Mouse (Mus musculus) MEL (cell line): Measurements from ENCODE around the gene Hpse2. TPM values are rescaled to one million over a fixed set of nuclear protein-coding genes. Genes with fewer than 3 reads are reported as not detected.

ENCODE experiments used
- DNase-seq: peaks from one replicate; pipeline ENCODE4 v3.0.0; 2011; ENCODE audit warnings: low read depth, low spot score
- H3K27ac ChIP-seq: 2 replicates; pipeline ENCODE4 v1.5.1; 2012; ENCODE audit warnings: low read depth, mild to moderate bottlenecking, control low read depth, low read length, moderate library complexity; ENCODE audit not compliant: control insufficient read depth
- H3K27me3 ChIP-seq, 2 experiments: fragments of 150-350 bp in 1 of 2; sonication (generic) in 1 of 2; 2 replicates each; pipeline ENCODE4 v1.6.1; 2012; ENCODE audit warnings: low read length in 2 of 2, mild to moderate bottlenecking in 2 of 2, improper control_type of control experiment in 1 of 2, moderate library complexity in 1 of 2; ENCODE audit not compliant: insufficient read depth in 2 of 2, control insufficient read depth in 1 of 2
- H3K36me3 ChIP-seq, 2 experiments: 2 replicates each; pipeline ENCODE4 v1.6.1; 2012 to 2014; ENCODE audit warnings: low read length in 2 of 2, improper control_type of control experiment in 1 of 2, inconsistent platforms in 1 of 2, mild to moderate bottlenecking in 1 of 2; ENCODE audit not compliant: insufficient read depth in 2 of 2, control insufficient read depth in 1 of 2
- H3K4me1 ChIP-seq, 2 experiments: fragments of 150-350 bp in 1 of 2; sonication (generic) in 1 of 2; 2 replicates each; pipeline ENCODE4 v1.6.1; 2012; ENCODE audit warnings: low read length in 2 of 2, improper control_type of control experiment in 1 of 2, mild to moderate bottlenecking in 1 of 2; ENCODE audit not compliant: insufficient read depth in 2 of 2, control insufficient read depth in 1 of 2
- H3K4me3 ChIP-seq, 2 experiments: fragments of 150-350 bp in 1 of 2; sonication (generic) in 1 of 2; 2 replicates each; pipeline ENCODE4 v1.5.1; 2012; ENCODE audit warnings: low read depth in 2 of 2, low read length in 2 of 2, mild to moderate bottlenecking in 2 of 2, moderate library complexity in 2 of 2, control low read depth in 1 of 2, improper control_type of control experiment in 1 of 2; ENCODE audit not compliant: control insufficient read depth in 1 of 2, insufficient read depth in 1 of 2
- H3K79me2 ChIP-seq: 2 replicates; pipeline ENCODE4 v1.6.1; 2012; ENCODE audit warnings: mild to moderate bottlenecking, low read length, moderate library complexity; ENCODE audit not compliant: control insufficient read depth, poor library complexity, insufficient read depth
- H3K9ac ChIP-seq: 2 replicates; pipeline ENCODE4 v1.6.1; 2012; ENCODE audit warnings: low read depth, mild to moderate bottlenecking, control low read depth, low read length, moderate library complexity; ENCODE audit not compliant: control insufficient read depth, poor library complexity, severe bottlenecking
- H3K9me3 ChIP-seq: fragments of 150-350 bp; sonication (generic); replicated peaks from 2 replicates; pipeline ENCODE4 v1.6.1; 2012; ENCODE audit warnings: mild to moderate bottlenecking, low read length, improper control_type of control experiment, moderate library complexity; ENCODE audit not compliant: insufficient read depth
- BHLHE40 ChIP-seq: IDR thresholded peaks from 2 replicates; pipeline ENCODE4 v1.6.1; 2012; ENCODE audit warnings: low read depth, mild to moderate bottlenecking, inconsistent platforms, low read length, improper control_type of control experiment, borderline replicate concordance
- CHD1 ChIP-seq: IDR thresholded peaks from 2 replicates; pipeline ENCODE4 v1.6.1; 2012; ENCODE audit warnings: low read depth, mild to moderate bottlenecking, inconsistent platforms, low read length, improper control_type of control experiment
- ELF1 ChIP-seq: IDR thresholded peaks from 2 replicates; pipeline ENCODE4 v1.6.1; 2014; ENCODE audit warnings: low read depth, mild to moderate bottlenecking, inconsistent platforms, low read length, improper control_type of control experiment, moderate library complexity
- GABPA ChIP-seq: IDR thresholded peaks from 2 replicates; pipeline ENCODE4 v1.6.1; 2012; ENCODE audit warnings: low read depth, mild to moderate bottlenecking, inconsistent platforms, low read length, improper control_type of control experiment, moderate library complexity
- HCFC1 ChIP-seq: IDR thresholded peaks from 2 replicates; pipeline ENCODE4 v1.6.1; 2012; ENCODE audit warnings: low read depth, mild to moderate bottlenecking, inconsistent platforms, low read length, improper control_type of control experiment, moderate library complexity
- JUND ChIP-seq: IDR thresholded peaks from 2 replicates; pipeline ENCODE4 v1.6.1; 2011; ENCODE audit warnings: low read depth, mild to moderate bottlenecking, improper control_type of control experiment, low read length
- MAZ ChIP-seq: IDR thresholded peaks from 2 replicates; pipeline ENCODE4 v1.6.1; 2012; ENCODE audit warnings: low read depth, mild to moderate bottlenecking, inconsistent platforms, low read length, improper control_type of control experiment
- MEF2A ChIP-seq: IDR thresholded peaks from 2 replicates; pipeline ENCODE4 v1.6.1; 2014; ENCODE audit warnings: low read depth, mild to moderate bottlenecking, inconsistent platforms, low read length, improper control_type of control experiment; ENCODE audit not compliant: poor library complexity, insufficient replicate concordance, severe bottlenecking; ENCODE audit errors: extremely low read depth
- NELFE ChIP-seq: IDR thresholded peaks from 2 replicates; pipeline ENCODE4 v1.6.1; 2011; ENCODE audit warnings: low read depth, low read length, improper control_type of control experiment
- POLR2A ChIP-seq, 2 experiments: IDR thresholded peaks; 2 replicates each; pipeline ENCODE4 v1.6.1; 2011 to 2012; ENCODE audit warnings: low read length in 2 of 2, mild to moderate bottlenecking in 2 of 2, control low read depth in 1 of 2, improper control_type of control experiment in 1 of 2, low read depth in 1 of 2, moderate library complexity in 1 of 2; ENCODE audit not compliant: control insufficient read depth in 1 of 2, insufficient read depth in 1 of 2, poor library complexity in 1 of 2
- RAD21 ChIP-seq: IDR thresholded peaks from 2 replicates; pipeline ENCODE4 v1.6.1; 2011; ENCODE audit warnings: mild to moderate bottlenecking, low read depth, low read length, improper control_type of control experiment
- RCOR1 ChIP-seq: IDR thresholded peaks from 2 replicates; pipeline ENCODE4 v1.6.1; 2012; ENCODE audit warnings: low read depth, mild to moderate bottlenecking, inconsistent platforms, low read length, improper control_type of control experiment
- SIN3A ChIP-seq: IDR thresholded peaks from 2 replicates; pipeline ENCODE4 v1.6.1; 2012; ENCODE audit warnings: low read length, improper control_type of control experiment, inconsistent platforms
- TAL1 ChIP-seq: IDR thresholded peaks from 2 replicates; pipeline ENCODE4 v1.6.1; 2012; ENCODE audit warnings: mild to moderate bottlenecking, inconsistent platforms, low read length, moderate library complexity, mixed read lengths
- TBP ChIP-seq: IDR thresholded peaks from 2 replicates; pipeline ENCODE4 v1.8.0; 2011; ENCODE audit warnings: low read depth, low read length, improper control_type of control experiment
- UBTF ChIP-seq: IDR thresholded peaks from 2 replicates; pipeline ENCODE4 v1.6.1; 2012; ENCODE audit warnings: low read depth, mild to moderate bottlenecking, inconsistent platforms, low read length, improper control_type of control experiment, moderate library complexity, borderline replicate concordance; ENCODE audit not compliant: insufficient read depth
- polyA plus RNA-seq, 2 experiments: library from polyadenylated mRNA; stranded (reverse) in 1 of 2; unstranded in 1 of 2; fragments of >175 nt in 1 of 2; fragments of >200 nt in 1 of 2; gene quantifications; 2 replicates each; pipeline versions ENCODE4 v1.2.1 to v1.2.4; 2012; ENCODE audit warnings: low replicate concordance in 2 of 2, low read depth in 1 of 2; ENCODE audit not compliant: insufficient read length in 2 of 2, insufficient read depth in 1 of 2, missing spikeins in 1 of 2
- total RNA-seq: library from RNA; depleted of rRNA; stranded (reverse); fragments of 300-350 nt; gene quantifications from 2 replicates; pipeline ENCODE4 v1.2.3, GENCODE M21; 2012; rRNA removed

The Hpse2 gene
- total RNA-seq = not detected in 2 replicates
- not detected for polyA plus RNA-seq

DNA sequence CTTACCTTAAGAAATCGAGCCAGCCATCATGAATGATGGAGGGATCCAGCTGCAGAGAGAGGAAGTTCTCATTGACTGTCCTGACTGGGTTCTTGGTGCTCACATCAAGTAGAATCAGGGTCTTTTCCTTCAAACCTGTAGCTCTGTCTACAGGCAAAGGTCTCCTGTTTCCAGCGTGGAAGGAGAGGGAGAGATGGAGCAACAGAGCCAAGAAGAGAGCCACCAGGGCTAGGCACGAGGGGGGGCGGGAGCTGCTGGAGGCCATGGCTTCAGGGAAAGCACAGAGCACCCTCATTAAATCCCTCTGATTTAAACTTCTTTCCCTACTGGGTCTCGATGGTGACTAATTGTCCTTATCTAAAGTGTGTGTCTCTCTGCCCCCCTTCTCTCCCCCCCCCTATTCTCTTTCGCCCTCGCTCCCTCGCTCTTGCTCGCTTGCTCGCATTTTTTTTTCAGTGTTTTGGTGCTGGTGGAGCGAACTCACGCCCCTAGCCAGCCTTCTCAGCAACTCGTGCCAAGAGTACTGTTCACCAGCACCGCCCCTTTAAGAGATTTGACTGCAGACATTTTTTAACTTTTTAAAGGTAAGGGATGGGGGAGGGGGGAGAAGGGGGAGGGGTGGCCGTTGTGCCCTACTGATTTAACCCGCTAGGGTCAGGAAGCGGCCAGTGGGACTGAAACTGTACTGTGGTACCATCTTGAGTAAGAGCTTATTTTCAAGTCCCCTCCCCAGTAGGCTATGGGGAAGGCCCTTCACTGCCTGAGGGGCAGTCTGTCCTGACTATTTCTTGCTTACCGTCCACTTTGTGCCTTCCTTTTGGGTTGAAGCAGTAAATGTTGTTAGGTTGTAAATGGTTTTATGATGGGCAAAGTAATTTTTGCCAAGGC, at the start of gene Hpse2:
Hpse2 (minus strand) TSS at position 339 of the 888 bp plus-strand sequence.
- Histone ChIP-seq H3K36me3 (no peaks in the 10 kb centered on the region), H3K4me1 (no peaks in the 10 kb centered on the region), H3K27ac (no peak within 1 kb of the TSS), H3K27me3 (peaks cover 9 to 15% of the 10 kb centered on the region in 2 experiments), H3K79me2 (no peaks in the 10 kb centered on the region), H3K4me3 (no peak within 1 kb of the TSS), H3K9ac (no peak within 1 kb of the TSS), H3K9me3 (no peaks in the 10 kb centered on the region)
- no peak for DNase-seq
- TF ChIP-seq TAL1 = no peak
- TF ChIP-seq RCOR1 = no peak
- no peak for TF ChIP-seq RAD21

DNA sequence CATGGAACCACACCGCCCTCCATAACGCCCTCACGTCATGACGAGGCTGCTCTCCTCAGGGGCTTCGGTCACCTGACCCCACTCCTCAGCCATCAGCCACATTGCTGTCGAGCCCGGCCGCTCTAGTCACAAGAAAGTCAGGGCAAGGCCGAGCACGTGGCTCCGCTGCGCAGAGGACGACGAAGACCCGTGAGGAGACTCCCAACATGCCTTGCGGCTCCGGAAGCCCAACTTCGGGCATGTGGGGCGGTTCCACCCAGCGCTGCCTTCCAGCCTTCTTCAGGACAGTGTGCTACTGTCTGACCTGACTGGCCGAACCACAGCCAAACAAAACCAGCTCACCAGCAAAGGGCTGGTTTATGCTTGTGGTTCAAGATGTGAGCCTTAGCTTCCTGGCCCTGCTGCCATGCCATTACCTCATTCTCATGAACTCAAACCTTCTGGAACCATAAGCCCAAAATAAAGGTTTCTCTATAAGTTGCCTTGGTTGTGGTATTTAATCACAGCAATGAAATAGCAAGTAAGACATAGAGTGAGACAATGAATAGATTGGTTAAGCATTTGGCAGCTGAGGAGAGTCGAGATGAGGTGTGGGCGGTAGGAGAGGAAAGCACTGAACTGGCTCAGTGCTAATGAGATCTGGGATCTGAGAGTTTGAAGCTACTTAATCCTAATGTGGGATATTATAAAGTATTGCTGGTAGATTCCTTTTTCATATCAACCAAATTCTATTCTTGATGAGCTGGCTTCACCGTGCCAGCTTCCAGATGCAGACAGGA, 39.5 kb upstream of the Hpse2 start:
- Histone ChIP-seq H3K4me3 (no peak overlapping the region), H3K9me3 (no peaks in the 10 kb centered on the region), H3K79me2 (no peaks in the 10 kb centered on the region), H3K27ac (no peak overlapping the region), H3K27me3 (peaks cover 0 to 7% of the 10 kb centered on the region in 2 experiments; a peak in 3 of 4 replicates), H3K9ac (no peak overlapping the region), H3K36me3 (no peaks in the 10 kb centered on the region), H3K4me1 (no peaks in the 10 kb centered on the region)
- DNase-seq = no peak
- no peak for TF ChIP-seq UBTF
- TF ChIP-seq RCOR1 = no peak
- TF ChIP-seq POLR2A (IDR thresholded peaks at IDR 0.05; ENCODE audit: control insufficient read depth in 1 of 2, insufficient read depth in 1 of 2, low read depth in 1 of 2, low read length in 2 of 2, poor library complexity in 1 of 2) = no peak
- no peak for TF ChIP-seq MEF2A
- no peak for TF ChIP-seq JUND
- no peak for TF ChIP-seq HCFC1
- TF ChIP-seq MAZ = no peak
- TF ChIP-seq SIN3A = no peak
- TF ChIP-seq NELFE = no peak
- TF ChIP-seq TBP = no peak
- TF ChIP-seq CHD1 = no peak
- no peak for TF ChIP-seq BHLHE40
- no peak for TF ChIP-seq GABPA
- no peak for TF ChIP-seq ELF1
- no peak for TF ChIP-seq RAD21
